9 mouse cellular contexts compared by ENCODE assay signal in the genomic region with DNA sequence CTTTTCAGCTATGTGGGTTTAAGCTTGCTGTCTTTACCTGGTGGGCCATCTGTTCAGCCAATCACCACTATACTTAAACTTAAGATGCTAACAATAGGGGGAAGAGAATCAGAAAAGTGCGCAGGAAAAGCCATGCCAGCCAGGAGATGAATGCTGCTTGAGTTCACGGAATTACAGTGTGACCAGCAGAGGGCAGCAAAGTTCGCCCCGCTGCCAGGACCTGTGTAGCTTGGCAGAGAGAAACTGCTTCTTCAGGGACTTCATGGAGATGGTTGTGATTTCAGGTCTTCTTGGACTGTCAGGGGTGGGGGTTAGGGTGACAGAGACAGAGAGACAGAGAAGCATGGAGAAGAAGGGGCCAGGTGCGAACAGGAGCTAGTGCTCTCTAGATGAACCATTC.
DNase-seq lines count a peak whose midpoint lies in the region; ATAC-seq and TF ChIP-seq lines count a peak whose summit lies in the region.
"Had no signal": no experiment of that assay in that cellular context is flagged by ENCODE, and none has a peak within 500 bp of the region (broad histone marks: within the 10 kb centered on the region; RNA-seq: fewer than 3 reads in every experiment).

No protein-coding gene starts in this region.

- no peak overlapping the region for H3K4me2 ChIP-seq in forebrain, embryonic 14.5 days (ENCODE audit: low read length)
- H3K4me2 ChIP-seq in lung, embryonic 16.5 days (ENCODE audit: low read depth, low read length), result no peak overlapping the region
- H3K4me2 ChIP-seq: liver, embryonic 15.5 days had no signal

- in situ Hi-C loops in ES-E14 (cut with MboI; ENCODE audit: low sequenced_read_pairs in 2 of 2, unreplicated experiment in 2 of 2), result no loop called here

- H3K4me3 ChIP-seq in ES-E14 (ENCODE audit: insufficient read depth in 1 of 2, low read depth in 1 of 2, low read length in 2 of 2, poor library complexity in 1 of 2, severe bottlenecking in 1 of 2), result no peak overlapping the region
- no peak overlapping the region for H3K4me3 ChIP-seq in forebrain, embryonic 14.5 days (ENCODE audit: low read depth, low read length)
- H3K4me3 ChIP-seq in lung, embryonic 16.5 days (ENCODE audit: low read length), result no peak overlapping the region
- H3K4me3 ChIP-seq: liver, embryonic 15.5 days had no signal

- H3K9me3 ChIP-seq in ES-E14 (ENCODE audit: control insufficient read depth, insufficient read depth, low read depth, low read length), result no peaks in the 10 kb centered on the region
- H3K9me3 ChIP-seq in forebrain, embryonic 14.5 days (replicated peaks; ENCODE audit: control insufficient read depth, low read length), result no peaks in the 10 kb centered on the region
- no peaks in the 10 kb centered on the region for H3K9me3 ChIP-seq in lung, embryonic 16.5 days (ENCODE audit: control insufficient read depth, low read length)
- H3K9me3 ChIP-seq: liver, embryonic 15.5 days had no signal

- no peaks in the 10 kb centered on the region for H3K4me1 ChIP-seq in ES-E14 (ENCODE audit: control insufficient read depth in 2 of 2, insufficient read depth in 2 of 2, low read length in 2 of 2, poor library complexity in 1 of 2)
- H3K4me1 ChIP-seq in forebrain, embryonic 14.5 days (ENCODE audit: control insufficient read depth, insufficient read depth, low read length), result no peaks in the 10 kb centered on the region
- no peaks in the 10 kb centered on the region for H3K4me1 ChIP-seq in lung, embryonic 16.5 days (replicated peaks; ENCODE audit: control insufficient read depth, insufficient read depth, low read length)
- H3K4me1 ChIP-seq: liver, embryonic 15.5 days had no signal

- H3K27ac ChIP-seq in ES-E14 (ENCODE audit: insufficient read depth, low read depth, low read length, poor library complexity, severe bottlenecking), result no peak overlapping the region
- no peak overlapping the region for H3K27ac ChIP-seq in forebrain, embryonic 14.5 days (ENCODE audit: low read depth, low read length)
- no peak overlapping the region for H3K27ac ChIP-seq in lung, embryonic 16.5 days (ENCODE audit: low read length)
- H3K27ac ChIP-seq: liver, embryonic 15.5 days had no signal

- peak; percentile 91 for ATAC-seq in forebrain, embryonic 14.5 days
- ATAC-seq in lung, embryonic 16.5 days (ENCODE audit: low read depth), result peak; percentile 56; the same call in 1 of the 2 replicates

- no peaks in the 10 kb centered on the region for H3K36me3 ChIP-seq in ES-E14 (ENCODE audit: control insufficient read depth, insufficient read depth, low read length, poor library complexity, severe bottlenecking)
- H3K36me3 ChIP-seq in forebrain, embryonic 14.5 days (ENCODE audit: control insufficient read depth, insufficient read depth, low read length), result no peaks in the 10 kb centered on the region
- H3K36me3 ChIP-seq in lung, embryonic 16.5 days (ENCODE audit: control insufficient read depth, insufficient read depth, low read length), result no peaks in the 10 kb centered on the region
- H3K36me3 ChIP-seq: liver, embryonic 15.5 days had no signal

- no peaks in the 10 kb centered on the region for H3K27me3 ChIP-seq in forebrain, embryonic 14.5 days (replicated peaks; ENCODE audit: control insufficient read depth, insufficient read depth, low read length)
- no peaks in the 10 kb centered on the region for H3K27me3 ChIP-seq in lung, embryonic 16.5 days (ENCODE audit: control insufficient read depth, insufficient read depth, low read depth, low read length)
- H3K27me3 ChIP-seq: liver, embryonic 15.5 days had no signal

- DNase-seq in ES-E14 (ENCODE audit: low read depth, low spot score), result peak; percentile 63
- DNase-seq in c-Kit-positive CD71-negative TER-119-negative erythroid progenitor cells, embryonic 14.5 days (ENCODE audit: low read depth), result peak; percentile 62
- DNase-seq in forebrain, embryonic 14.5 days (ENCODE audit: low spot score), result peak; percentile 89
- peak; percentile 74 for DNase-seq in heart, postnatal 4 days
- peak; percentile 81 for DNase-seq in layer of hippocampus, adult 11-12 months (ENCODE audit: low spot score)
- DNase-seq in retina, adult 2 months (ENCODE audit: low read depth, low spot score), result peak; percentile 45
- DNase-seq in thymus, postnatal 25 days, result peak; percentile 60

- H3K9ac ChIP-seq in ES-E14 (ENCODE audit: insufficient read depth, low read depth, low read length, poor library complexity, severe bottlenecking), result no peak overlapping the region
- H3K9ac ChIP-seq in forebrain, embryonic 14.5 days (ENCODE audit: low read length), result no peak overlapping the region
- H3K9ac ChIP-seq in lung, embryonic 16.5 days (ENCODE audit: low read length), result no peak overlapping the region
- H3K9ac ChIP-seq: liver, embryonic 15.5 days had no signal

- 13% methylated on average over 5 of the region's 5 CpGs for WGBS in forebrain, embryonic 14.5 days
- 9% methylated on average over 5 of the region's 5 CpGs for WGBS in lung, embryonic 16.5 days

TF ChIP-seq in ES-E14, 5 proteins besides CTCF, POLR2A, EP300 and RAD21:
- TF ChIP-seq ZC3H11A (IDR thresholded peaks at IDR 0.05; ENCODE audit: borderline replicate concordance, low read depth, low read length) (peak; percentile 46; the same call in 1 of the 2 replicates), ZNF384 (IDR thresholded peaks at IDR 0.05; ENCODE audit: low read depth, low read length) (no peak)
